Mouse (Mus musculus) inflammation-experienced regulatory T-cells, adult 6 months (primary cell): ENCODE data around the gene Olfr487. TPM values are rescaled to one million over a fixed set of nuclear protein-coding genes. Genes with fewer than 3 reads are reported as not detected.
"Not testable (repeated sequence)": the region's sequence is repeated elsewhere in the genome, so short reads cannot be mapped to it uniquely, and the experiment has no call there.

Experiments used
- ATAC-seq: one replicate; pipeline ENCODE4 v1.8.0; 2017
- polyA plus RNA-seq, 3 experiments: library from polyadenylated mRNA; unstranded; fragments of 100-300 nt; shearing (Covaris generic); gene quantifications; one replicate each; pipeline ENCODE4 v1.2.1; 2017

Gene Olfr487
- polyA plus RNA-seq = not detected

DNA sequence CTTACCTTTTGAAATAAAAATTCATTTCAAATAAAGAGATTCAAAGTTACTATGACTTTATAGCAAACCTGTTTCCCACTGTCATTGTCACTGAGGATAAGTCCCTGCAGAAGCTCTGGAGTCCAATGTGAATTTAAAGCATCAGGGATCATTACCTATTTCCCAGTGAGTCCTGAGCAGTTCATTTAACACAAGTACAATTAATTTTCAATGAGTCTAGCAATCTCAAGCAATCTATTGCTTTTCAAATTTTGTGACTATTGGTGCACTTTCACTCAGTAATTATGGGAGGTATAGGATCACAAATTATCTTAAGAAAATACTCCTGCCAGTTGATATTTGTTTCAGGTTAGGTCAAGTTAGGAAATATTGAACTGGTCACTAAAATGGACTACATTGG lies at the start of gene Olfr487:
TSS of gene Olfr487 (minus strand) at position 101 of the 400 bp plus-strand sequence.
- ATAC-seq = not testable (repeated sequence)

DNA sequence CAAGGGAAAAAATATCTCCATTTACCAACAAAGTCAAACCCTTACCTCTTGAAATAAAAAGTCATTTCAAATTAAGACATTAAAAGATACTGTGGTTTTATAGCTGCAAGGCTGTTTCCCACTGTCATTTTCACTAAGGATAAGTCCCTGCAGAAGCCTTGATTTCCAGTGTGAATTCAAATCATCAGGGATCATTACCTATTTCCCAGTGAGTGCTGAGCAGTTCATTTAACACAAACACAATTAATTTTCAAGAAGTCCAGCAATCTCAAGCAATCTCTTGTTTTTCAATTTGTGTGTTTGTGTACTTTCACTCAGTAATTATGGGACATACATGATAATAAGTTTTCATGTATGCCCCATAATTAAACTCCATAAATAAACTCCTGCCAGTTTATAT lies 43.8 kb upstream of the Olfr487 start, which contains the start of gene Olfr488:
TSS of gene Olfr488 (minus strand) at position 101 of the 400 bp plus-strand sequence.
- no peak for ATAC-seq

DNA sequence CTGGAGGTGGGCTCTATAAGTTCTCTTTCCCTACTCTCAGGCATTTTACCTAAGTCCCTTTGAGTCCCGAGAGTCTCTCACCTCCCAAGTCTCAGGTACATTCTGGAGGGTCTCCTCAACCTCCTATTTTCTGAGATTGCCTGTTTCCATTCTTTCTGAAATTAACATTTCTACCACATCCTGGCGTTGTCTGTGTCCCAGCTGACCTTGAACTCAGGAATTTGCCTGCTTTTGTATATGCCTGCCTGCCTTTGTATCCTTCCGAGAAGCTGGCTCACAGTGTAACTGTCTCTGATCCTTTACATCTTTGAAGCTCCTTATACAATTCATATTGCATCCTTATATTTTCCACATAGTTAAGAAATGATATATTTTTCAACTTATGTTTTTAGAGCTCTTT lies 19.1 kb upstream of the Olfr487 start:
- no peak for ATAC-seq

DNA sequence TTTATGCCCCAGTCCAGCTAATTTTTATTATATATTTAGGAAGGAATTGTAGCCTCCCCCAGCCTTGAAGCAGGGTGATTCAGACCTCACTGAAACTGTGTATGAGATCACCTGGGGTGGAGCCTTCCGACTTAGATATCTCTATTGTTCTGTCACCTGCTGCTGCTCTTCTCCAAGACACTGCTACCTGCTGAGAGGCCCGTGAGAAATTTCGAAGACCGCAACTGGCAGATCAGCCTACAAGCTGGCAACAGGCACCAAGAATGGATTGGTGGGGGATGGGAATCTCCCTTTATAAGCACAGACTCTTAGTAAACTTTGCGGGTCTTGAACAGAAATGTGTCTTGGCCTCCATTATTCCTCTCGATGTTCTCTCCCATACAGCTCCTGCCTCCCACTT lies 17.5 kb downstream of the Olfr487 start:
- ATAC-seq = no peak

DNA sequence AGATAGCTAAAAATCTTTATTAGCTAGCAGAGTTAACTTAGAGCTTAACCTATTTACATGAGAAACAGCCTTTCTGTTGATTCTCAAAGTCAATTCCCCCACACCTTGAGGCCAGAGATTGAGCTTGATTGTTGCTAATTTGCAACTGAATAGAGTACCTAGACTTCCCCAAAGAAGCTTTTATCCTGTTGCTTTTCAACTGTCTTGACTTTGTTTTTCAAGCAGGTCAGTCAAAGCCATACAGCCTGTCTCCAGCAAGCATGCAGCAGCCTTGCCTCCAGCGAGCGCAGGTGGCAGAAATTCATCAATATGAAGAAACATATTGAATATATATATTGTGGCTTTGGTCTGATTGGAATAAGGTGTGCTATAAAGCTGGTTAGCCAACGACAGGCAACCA lies 18.1 kb downstream of the Olfr487 start:
- not testable (repeated sequence) for ATAC-seq

DNA sequence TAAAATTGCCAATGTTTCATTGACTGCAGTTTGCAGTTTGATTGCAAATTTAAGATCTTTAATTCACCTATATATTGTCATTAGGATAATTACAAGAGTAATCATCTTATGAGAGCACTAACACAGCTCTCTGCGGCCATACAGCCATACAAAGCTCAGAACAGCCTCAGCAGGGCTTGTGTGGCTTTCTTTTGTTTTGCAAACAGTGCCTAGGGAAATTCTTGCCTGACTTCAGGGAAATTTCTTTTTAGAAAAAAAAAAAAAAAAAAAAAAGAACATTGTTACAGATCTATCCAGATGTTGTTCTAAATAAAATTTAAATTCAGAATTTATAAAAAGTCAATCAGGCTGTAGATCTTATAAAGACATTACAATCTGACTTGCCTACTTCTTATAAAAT lies 21.7 kb downstream of the Olfr487 start:
- ATAC-seq = not testable (repeated sequence)

DNA sequence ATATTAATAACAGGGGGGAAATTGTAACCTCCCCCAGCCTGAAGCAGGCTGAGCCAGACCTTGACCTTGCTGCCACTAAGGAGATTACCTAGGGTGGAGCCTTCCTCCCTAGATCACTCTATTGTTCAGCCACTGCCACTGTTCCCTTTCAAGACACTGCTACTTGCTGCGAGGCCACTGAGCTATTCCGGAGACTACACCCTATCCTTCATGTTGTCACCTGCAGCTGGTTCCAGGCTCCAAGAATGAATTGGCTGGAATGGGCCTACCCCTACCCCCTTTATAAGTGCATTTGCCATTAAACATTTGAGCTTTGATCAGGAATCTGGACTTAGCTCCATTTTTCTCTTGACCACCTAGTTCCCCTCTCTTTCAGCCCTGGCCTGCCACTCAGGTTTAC lies 23.2 kb downstream of the Olfr487 start:
- ATAC-seq = not testable (repeated sequence)

DNA sequence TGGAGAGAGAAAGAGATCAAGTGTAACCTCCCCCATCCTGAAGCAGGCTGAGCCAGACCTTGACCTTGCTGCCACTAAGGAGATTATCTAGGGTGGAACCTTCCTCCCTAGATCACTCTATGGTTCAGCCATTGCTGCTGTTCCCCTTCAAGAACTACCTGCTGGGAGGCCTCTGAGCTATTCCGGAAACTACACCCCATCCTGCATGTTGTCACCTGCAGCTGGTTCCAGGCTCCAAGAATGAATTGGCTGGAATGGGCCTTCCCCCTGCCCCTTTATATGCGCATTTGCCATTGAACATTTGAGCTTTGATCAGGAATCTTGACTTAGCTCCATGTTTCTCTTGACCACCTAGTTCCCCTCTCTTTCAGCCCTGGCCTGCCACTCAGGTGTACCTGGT lies 29.2 kb downstream of the Olfr487 start:
- not testable (repeated sequence) for ATAC-seq

DNA sequence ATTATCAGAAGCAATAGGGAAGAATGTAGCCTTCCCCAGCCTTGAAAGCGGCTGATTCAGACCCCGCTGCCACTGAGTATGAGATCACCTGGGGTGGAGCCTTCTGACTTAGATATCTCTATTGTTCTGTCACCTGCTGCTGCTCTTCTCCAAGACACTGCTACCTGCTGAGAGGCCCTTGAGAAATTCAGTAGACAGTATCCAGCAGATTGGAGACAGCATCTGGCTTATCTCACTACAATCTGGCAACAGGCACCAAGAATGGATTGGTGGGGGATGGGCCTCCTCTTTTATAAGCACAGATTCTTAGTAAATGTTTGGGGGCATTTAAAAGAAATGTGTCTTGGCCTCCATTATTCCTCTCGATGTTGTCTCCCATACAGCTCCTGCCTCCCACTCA lies 30.0 kb downstream of the Olfr487 start:
- not testable (repeated sequence) for ATAC-seq

DNA sequence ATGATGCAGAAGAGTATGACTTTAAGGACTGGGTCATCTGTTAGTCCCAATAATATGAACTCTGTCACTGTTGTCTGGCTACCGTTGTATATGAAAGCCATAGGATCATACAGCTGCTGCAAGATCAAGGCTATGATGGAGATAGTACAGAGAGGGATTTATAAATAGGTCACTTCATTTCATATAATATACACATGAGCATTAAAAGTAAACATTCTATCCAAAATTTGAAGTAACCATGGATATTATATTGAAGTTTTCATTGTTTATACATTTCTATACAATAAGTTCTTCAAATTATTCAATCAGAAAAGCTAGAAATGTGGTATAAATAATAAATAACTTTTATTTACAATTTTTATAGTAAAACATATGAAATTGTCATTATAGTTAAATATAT lies 41.8 kb downstream of the Olfr487 start, which contains the start of gene Olfr486:
TSS of gene Olfr486 (minus strand) at position 101 of the 400 bp plus-strand sequence.
- ATAC-seq = not testable (repeated sequence)

DNA sequence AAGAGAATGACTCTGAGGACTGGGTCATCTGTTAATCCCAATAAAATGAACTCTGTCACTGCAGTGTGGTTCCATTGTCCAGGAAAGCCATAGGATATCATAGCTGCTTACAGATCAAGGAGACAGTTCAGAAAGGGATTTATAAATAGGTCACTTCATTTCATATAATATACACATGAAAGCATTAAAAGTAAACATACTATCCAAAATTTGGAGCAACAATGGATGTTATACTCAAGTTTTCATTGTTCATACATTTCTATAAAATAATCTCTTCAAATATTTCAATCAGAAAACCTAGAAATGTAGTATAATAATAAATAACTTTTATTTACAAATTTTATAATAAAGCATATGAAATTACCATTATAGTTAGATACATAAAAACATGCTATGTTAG lies 54.7 kb downstream of the Olfr487 start, which contains the start of gene Olfr485:
TSS of gene Olfr485 (minus strand) at position 101 of the 400 bp plus-strand sequence.
- no peak for ATAC-seq

Other genes starting within 250 kb of the Olfr487 start
- under 1 TPM in 1 of 3 experiments, not detected in 2; 0.16 TPM for gene Olfr476, start 249.8 kb downstream of the Olfr487 start, polyA plus RNA-seq
- gene Olfr477, start 227.9 kb downstream of the Olfr487 start, polyA plus RNA-seq = not detected
- gene Olfr478, start 180.6 kb downstream of the Olfr487 start, polyA plus RNA-seq = not detected
- not detected for gene Olfr479, start 163.9 kb downstream of the Olfr487 start, polyA plus RNA-seq
- not detected for gene Olfr480, start 147.3 kb downstream of the Olfr487 start, polyA plus RNA-seq
- gene Olfr481, start 134.8 kb downstream of the Olfr487 start, polyA plus RNA-seq = under 1 TPM in 1 of 3 experiments, not detected in 2; 0.29 TPM
- gene Olfr482, start 117.0 kb downstream of the Olfr487 start, polyA plus RNA-seq = under 1 TPM in 2 of 3 experiments, not detected in 1; 0.15 TPM
- gene Olfr483, start 113.8 kb downstream of the Olfr487 start, polyA plus RNA-seq = not detected
- gene Olfr484, start 87.2 kb downstream of the Olfr487 start, polyA plus RNA-seq = not detected
- gene Olfr485, start 54.8 kb downstream of the Olfr487 start, polyA plus RNA-seq = not detected
- gene Olfr486, start 41.9 kb downstream of the Olfr487 start, polyA plus RNA-seq = not detected
- gene Olfr488, start 43.7 kb upstream of the Olfr487 start, polyA plus RNA-seq = not detected
- not detected for gene Olfr490, start 74.3 kb upstream of the Olfr487 start, polyA plus RNA-seq
- not detected for gene Olfr491, start 98.8 kb upstream of the Olfr487 start, polyA plus RNA-seq
- gene Olfr492, start 109.0 kb upstream of the Olfr487 start, polyA plus RNA-seq = not detected
- gene Olfr493, start 132.3 kb upstream of the Olfr487 start, polyA plus RNA-seq = not detected
- not detected for gene Olfr494, start 150.7 kb upstream of the Olfr487 start, polyA plus RNA-seq
- not detected for gene Olfr495, start 178.5 kb upstream of the Olfr487 start, polyA plus RNA-seq
- not detected for gene Olfr497, start 205.8 kb upstream of the Olfr487 start, polyA plus RNA-seq